Mouse (Mus musculus) myocyte (in vitro differentiated cells): Measurements from ENCODE around the gene Map7d1. TPM values are rescaled to one million over a fixed set of nuclear protein-coding genes. Genes with fewer than 3 reads are reported as not detected.

Source experiments
- H3K27me3 ChIP-seq: one replicate; pipeline ENCODE4 v1.6.1; 2011; ENCODE audit not compliant: control insufficient read depth, insufficient read depth, insufficient read length
- H3K36me3 ChIP-seq: one replicate; pipeline ENCODE4 v1.6.1; 2011; ENCODE audit not compliant: control insufficient read depth, insufficient read depth
- H3K4me2 ChIP-seq: one replicate; pipeline ENCODE4 v1.6.1; 2011; ENCODE audit warnings: low read depth, control low read depth
- H3K4me3 ChIP-seq: one replicate; pipeline ENCODE4 v1.5.1; 2011; ENCODE audit warnings: mild to moderate bottlenecking, control low read depth, moderate library complexity
- H3K79me2 ChIP-seq: one replicate; pipeline ENCODE4 v1.6.1; 2011; ENCODE audit not compliant: control insufficient read depth, insufficient read depth
- H3ac ChIP-seq: one replicate; pipeline ENCODE4 v1.6.1; 2011; ENCODE audit not compliant: control insufficient read depth, insufficient read length
- CEBPB ChIP-seq: IDR thresholded peaks from 2 replicates; pipeline ENCODE4 v1.6.1; 2011; ENCODE audit warnings: mild to moderate bottlenecking, moderate library complexity; ENCODE audit not compliant: poor library complexity, insufficient read depth, severe bottlenecking
- E2F4 ChIP-seq: IDR thresholded peaks from one replicate; pipeline ENCODE4 v1.6.1; 2011; ENCODE audit warnings: mild to moderate bottlenecking, control low read depth, moderate library complexity; ENCODE audit not compliant: insufficient read depth
- MAX ChIP-seq: IDR thresholded peaks from one replicate; pipeline ENCODE4 v1.6.1; 2011; ENCODE audit warnings: low read depth, mild to moderate bottlenecking, control low read depth
- MYOD1 ChIP-seq, 3 experiments: IDR thresholded peaks; one replicate each; pipeline ENCODE4 v1.6.1; 2011; ENCODE audit warnings: control low read depth in 2 of 3, low read depth in 2 of 3, mild to moderate bottlenecking in 2 of 3, moderate library complexity in 1 of 3; ENCODE audit not compliant: insufficient read length in 2 of 3, control insufficient read depth in 1 of 3
- MYOG ChIP-seq, 3 experiments: IDR thresholded peaks; one replicate each; pipeline ENCODE4 v1.6.1; 2011; ENCODE audit warnings: control low read depth in 2 of 3, low read depth in 2 of 3, mild to moderate bottlenecking in 2 of 3; ENCODE audit not compliant: insufficient read length in 2 of 3, control insufficient read depth in 1 of 3, insufficient read depth in 1 of 3
- POLR2A ChIP-seq: IDR thresholded peaks from one replicate; pipeline ENCODE4 v1.6.1; 2011; ENCODE audit warnings: low read depth, mild to moderate bottlenecking, control low read depth, moderate library complexity; ENCODE audit not compliant: insufficient read length
- POLR2AphosphoS2 ChIP-seq: IDR thresholded peaks from one replicate; pipeline ENCODE4 v1.6.1; 2011; ENCODE audit warnings: low read depth, control low read depth; ENCODE audit not compliant: insufficient read length
- REST ChIP-seq: IDR thresholded peaks from one replicate; pipeline ENCODE4 v1.6.1; 2011; ENCODE audit warnings: mild to moderate bottlenecking, control low read depth, moderate library complexity; ENCODE audit not compliant: insufficient read depth, insufficient read length
- SRF ChIP-seq: IDR thresholded peaks from one replicate; pipeline ENCODE4 v1.6.1; 2011; ENCODE audit warnings: low read depth; ENCODE audit not compliant: control insufficient read depth, insufficient read length
- TCF12 ChIP-seq: IDR thresholded peaks from one replicate; pipeline ENCODE4 v1.6.1; 2011; ENCODE audit warnings: mild to moderate bottlenecking, control low read depth; ENCODE audit not compliant: poor library complexity, insufficient read depth, severe bottlenecking
- TCF3 ChIP-seq: IDR thresholded peaks from one replicate; pipeline ENCODE4 v1.6.1; 2011; ENCODE audit warnings: low read depth, control low read depth; ENCODE audit not compliant: insufficient read length
- USF1 ChIP-seq: IDR thresholded peaks from one replicate; pipeline ENCODE4 v1.6.1; 2011; ENCODE audit warnings: low read depth, mild to moderate bottlenecking, control low read depth, moderate library complexity
- polyA plus RNA-seq: library from polyadenylated mRNA; unstranded; fragments of >200 nt; fragmentation: generic; extraction: Trizol; gene quantifications from one replicate; pipeline ENCODE4 v1.2.1, GENCODE M21; 2012; ENCODE audit warnings: missing spikeins

Map7d1 gene
- polyA plus RNA-seq, 1 experiment = 236 TPM

DNA sequence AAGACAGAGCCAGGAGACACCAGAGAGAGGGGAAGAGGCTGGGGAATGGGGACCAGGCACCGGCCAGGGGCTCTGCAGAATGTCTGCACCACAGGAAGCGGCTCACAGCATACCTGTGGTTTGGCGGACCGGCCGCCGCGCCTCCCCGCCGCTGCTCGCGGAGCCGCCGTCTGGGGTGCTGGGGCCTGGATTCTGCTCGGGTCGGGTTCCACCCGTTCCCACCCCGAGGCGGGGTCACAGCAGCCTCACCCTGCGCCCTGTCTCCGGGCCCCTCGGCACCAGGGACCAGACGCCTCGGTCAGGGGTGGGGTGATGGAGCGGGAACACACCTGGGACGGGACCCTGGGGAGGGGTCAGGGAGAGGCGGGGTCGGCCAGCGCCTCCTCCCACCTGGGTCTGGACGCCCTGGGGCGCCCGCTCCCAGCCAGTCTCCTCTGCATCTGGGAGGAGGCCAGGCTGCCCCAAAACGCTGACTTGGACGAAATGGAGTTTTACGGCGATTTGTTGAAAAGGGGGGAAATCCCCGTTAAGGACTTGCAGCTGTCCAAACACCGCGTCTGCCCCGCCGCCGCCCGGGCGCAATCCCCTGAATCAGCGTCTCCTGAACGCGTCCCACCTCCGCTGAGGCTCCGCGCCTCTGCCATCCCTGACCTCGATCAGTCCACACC, 44.9 kb upstream of the Map7d1 start:
- TF ChIP-seq TCF3 (peak; percentile 4), MYOD1 (IDR thresholded peaks at IDR 0.05; ENCODE audit: control insufficient read depth in 1 of 3, insufficient read length in 2 of 3, low read depth in 2 of 3) (peak in 2 of 3 experiments; percentile 62 to 75), MYOG (IDR thresholded peaks at IDR 0.05; ENCODE audit: control insufficient read depth in 1 of 3, insufficient read depth in 1 of 3, insufficient read length in 2 of 3, low read depth in 2 of 3) (peak in 2 of 3 experiments; percentile 36 to 62), POLR2AphosphoS2 (no peak)
- Histone ChIP-seq H3K27me3 (no peaks in the 10 kb centered on the region), H3K79me2 (no peaks in the 10 kb centered on the region), H3K4me2 (peak overlapping the region; percentile 78), H3K36me3 (no peaks in the 10 kb centered on the region), H3K4me3 (no peak overlapping the region), H3ac (no peak overlapping the region)

DNA sequence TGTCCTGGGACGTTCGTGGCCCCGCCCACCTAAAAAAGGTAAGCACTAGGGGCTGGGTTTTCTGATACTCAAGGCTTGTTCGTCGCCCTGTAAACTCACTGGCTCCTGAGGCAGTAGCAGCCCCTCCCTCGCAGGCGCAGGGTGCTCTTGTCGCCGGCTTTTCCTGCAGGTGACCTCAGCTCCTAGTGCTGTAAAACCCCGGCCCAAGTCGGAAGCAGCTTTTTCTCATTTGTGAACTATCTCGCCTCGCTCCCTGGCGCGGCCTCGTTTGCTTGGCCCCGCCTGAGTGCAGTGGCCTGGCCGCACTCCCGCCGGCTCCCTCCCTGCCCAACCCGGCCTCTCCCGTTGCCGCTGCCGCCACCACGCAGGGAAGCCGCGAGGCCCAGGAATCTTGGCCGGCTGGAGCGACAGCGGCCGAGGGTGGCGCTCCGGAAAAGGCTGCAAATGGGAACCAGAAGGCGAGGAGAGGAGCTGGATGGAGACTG, 40.5 kb upstream of the Map7d1 start:
- Histone ChIP-seq H3K27me3 (no peaks in the 10 kb centered on the region), H3K4me2 (no peak overlapping the region), H3ac (no peak overlapping the region), H3K36me3 (no peaks in the 10 kb centered on the region), H3K79me2 (no peaks in the 10 kb centered on the region), H3K4me3 (no peak overlapping the region)
- TF ChIP-seq CEBPB (no peak), E2F4 (no peak), MAX (no peak), TCF3 (no peak), TCF12 (no peak), SRF (no peak), MYOG (IDR thresholded peaks at IDR 0.05; ENCODE audit: control insufficient read depth in 1 of 3, insufficient read depth in 1 of 3, insufficient read length in 2 of 3, low read depth in 2 of 3) (no peak), REST (no peak), POLR2A (no peak), POLR2AphosphoS2 (no peak)

DNA sequence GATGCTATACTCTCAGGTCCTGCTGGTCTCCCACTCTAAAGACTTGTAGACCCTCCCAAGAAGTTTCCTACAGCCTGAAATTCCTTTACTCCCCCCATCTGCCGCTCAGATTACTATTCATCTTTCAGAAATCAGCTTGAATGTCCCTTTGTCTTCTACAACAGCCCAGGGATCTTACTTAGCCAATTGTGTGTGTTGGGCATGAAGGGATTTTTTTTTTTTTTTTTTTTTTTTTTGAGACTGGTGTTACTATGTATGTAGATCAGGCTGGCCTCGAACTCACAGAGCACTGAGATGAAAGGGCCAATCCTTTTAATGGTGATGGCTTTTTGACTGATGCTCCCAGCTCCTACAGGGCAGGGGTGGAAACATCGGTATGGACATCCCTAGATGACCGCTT, 39.8 kb upstream of the Map7d1 start:
- Histone ChIP-seq H3K79me2 (no peaks in the 10 kb centered on the region), H3K4me2 (no peak overlapping the region), H3K27me3 (no peaks in the 10 kb centered on the region)

DNA sequence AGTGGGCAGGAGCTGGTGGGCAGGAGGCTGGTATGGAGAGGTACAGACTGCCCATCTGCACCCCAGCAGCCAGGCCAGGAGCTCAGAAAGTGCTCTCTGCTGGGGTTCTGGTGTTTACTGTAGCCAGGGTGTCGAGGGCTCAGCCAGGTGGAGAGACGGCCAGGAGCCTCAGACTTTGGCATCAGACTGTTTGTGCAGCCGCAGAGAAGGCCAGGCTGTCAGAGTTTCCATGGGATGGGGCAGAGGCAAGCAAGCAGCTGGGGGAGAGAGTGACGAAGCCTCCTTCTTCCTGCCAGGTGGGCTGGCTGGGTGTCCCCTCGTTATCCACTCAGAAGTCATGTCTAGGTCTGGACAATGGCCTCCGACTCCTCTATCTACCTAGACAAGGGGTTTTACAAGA, 39.0 kb upstream of the Map7d1 start:
- H3K27me3 ChIP-seq = no peaks in the 10 kb centered on the region
- no peaks in the 10 kb centered on the region for H3K79me2 ChIP-seq
- no peak overlapping the region for H3ac ChIP-seq
- no peaks in the 10 kb centered on the region for H3K36me3 ChIP-seq
- no peak overlapping the region for H3K4me2 ChIP-seq
- no peak overlapping the region for H3K4me3 ChIP-seq
- TF ChIP-seq MYOG (IDR thresholded peaks at IDR 0.05; ENCODE audit: control insufficient read depth in 1 of 3, insufficient read depth in 1 of 3, insufficient read length in 2 of 3, low read depth in 2 of 3) (no peak), MAX (no peak), POLR2AphosphoS2 (no peak), TCF3 (no peak), TCF12 (no peak), E2F4 (no peak), POLR2A (no peak), USF1 (no peak)

More for the DNA sequence above, 39.8 kb upstream of the Map7d1 start:
- TF ChIP-seq SRF (no peak), POLR2A (no peak), MYOD1 (IDR thresholded peaks at IDR 0.05; ENCODE audit: control insufficient read depth in 1 of 3, insufficient read length in 2 of 3, low read depth in 2 of 3) (no peak), TCF12 (no peak), USF1 (no peak), REST (no peak), POLR2AphosphoS2 (no peak)
- Histone ChIP-seq H3ac (no peak overlapping the region), H3K36me3 (no peaks in the 10 kb centered on the region), H3K4me3 (no peak overlapping the region)

DNA sequence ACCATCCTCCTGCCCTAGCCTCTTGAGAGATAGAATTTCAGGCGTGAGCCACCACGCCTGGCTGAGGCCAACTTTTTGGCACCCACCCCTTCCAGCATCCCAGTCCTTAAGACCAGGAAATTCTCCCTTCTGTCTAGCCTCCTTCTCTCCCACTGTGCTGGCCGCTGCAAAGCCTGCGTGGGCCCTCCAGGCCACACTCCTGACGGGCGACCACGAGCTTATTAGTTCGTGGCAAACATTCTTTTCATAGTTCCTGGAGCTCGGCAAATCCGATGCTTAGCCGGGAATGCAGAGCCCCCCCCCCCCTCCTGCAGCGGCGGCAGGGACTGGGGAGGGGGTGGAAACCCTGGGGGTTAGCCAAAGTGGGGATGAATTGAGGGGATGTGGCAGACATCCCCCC, 35.1 kb upstream of the Map7d1 start:
- H3K27me3 ChIP-seq = peaks cover 18% of the 10 kb centered on the region
- H3K4me3 ChIP-seq = no peak overlapping the region
- TF ChIP-seq MYOG (IDR thresholded peaks at IDR 0.05; ENCODE audit: control insufficient read depth in 1 of 3, insufficient read depth in 1 of 3, insufficient read length in 2 of 3, low read depth in 2 of 3) (no peak), REST (no peak), MYOD1 (IDR thresholded peaks at IDR 0.05; ENCODE audit: control insufficient read depth in 1 of 3, insufficient read length in 2 of 3, low read depth in 2 of 3) (no peak), MAX (no peak), POLR2AphosphoS2 (no peak), E2F4 (no peak), TCF3 (no peak), USF1 (no peak), CEBPB (no peak), POLR2A (no peak), TCF12 (no peak), SRF (no peak)
- H3K79me2 ChIP-seq = no peaks in the 10 kb centered on the region
- H3K4me2 ChIP-seq = peak overlapping the region; percentile 24
- no peaks in the 10 kb centered on the region for H3K36me3 ChIP-seq
- no peak overlapping the region for H3ac ChIP-seq
